Comparison of ENCODE assay signal across 10 mouse cellular contexts in the genomic region with DNA sequence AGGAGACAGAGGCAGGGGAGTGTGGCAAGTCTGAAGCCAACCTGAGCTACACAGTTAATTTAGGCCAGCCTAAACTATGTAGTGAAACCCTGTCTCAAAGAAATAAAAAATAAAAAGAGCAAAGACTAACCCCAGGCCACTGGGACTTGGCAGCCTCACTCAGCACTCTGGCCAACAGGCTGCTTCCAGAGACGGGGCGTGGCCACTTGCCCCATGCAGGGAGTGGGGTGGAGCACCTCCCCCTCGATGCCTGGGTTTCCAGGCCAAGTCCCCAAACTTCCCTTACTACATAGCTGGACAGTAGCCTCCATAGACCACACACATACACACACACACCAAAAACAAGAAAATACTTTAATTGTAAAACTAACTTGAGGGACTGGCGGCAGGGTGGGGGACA. TPM values are rescaled to one million over a fixed set of nuclear protein-coding genes. Genes with fewer than 3 reads are reported as not detected.
DNase-seq lines count a peak whose midpoint lies in the region; ATAC-seq lines count a peak whose summit lies in the region.
"Had no signal": no experiment of that assay in that cellular context is flagged by ENCODE, and none has a peak within 500 bp of the region (broad histone marks: within the 10 kb centered on the region; RNA-seq: fewer than 3 reads in every experiment).

No protein-coding gene starts in this region.

- no peak overlapping the region for H3K4me3 ChIP-seq in heart, embryonic 15.5 days

- H3K4me2 ChIP-seq in heart, embryonic 15.5 days, result no peak overlapping the region

- peak; percentile 39 to 40 for DNase-seq in cerebellum, postnatal 36 days
- DNase-seq in cerebellum, postnatal 14 days, result no peak
- peak; percentile 30 for DNase-seq in Muller cell, postnatal 12 days (ENCODE audit: inconsistent ontology term)
- DNase-seq in lung, adult 18-20 months, result peak; percentile 71 to 78
- no peak for DNase-seq in left cerebral cortex, postnatal 36 days (ENCODE audit: low spot score in 2 of 2)
- no peak for DNase-seq in right cerebral cortex, postnatal 36 days (ENCODE audit: low spot score in 2 of 2)

- no peak overlapping the region for H3K9ac ChIP-seq in heart, embryonic 15.5 days

- no peak; the same call in 1 of the 2 replicates for ATAC-seq in heart, embryonic 15.5 days (replicated peaks; ENCODE audit: insufficient number of reproducible peaks, insufficient read depth, low FRiP score, low read depth)
- no peak for ATAC-seq in inflammation-experienced regulatory T-cells, adult 6 months

- H3K27ac ChIP-seq in heart, embryonic 15.5 days, result 0 out of 2 replicates have a peak overlapping the region, but pooled peaks have one; percentile 10

- H3K27me3 ChIP-seq in heart, embryonic 15.5 days, result no peaks in the 10 kb centered on the region

- H3K36me3 ChIP-seq in heart, embryonic 15.5 days, result peaks cover 29% of the 10 kb centered on the region

- WGBS in heart, embryonic 15.5 days, result 39% methylated on average over 4 of the region's 4 CpGs

- peaks cover 17% of the 10 kb centered on the region for H3K4me1 ChIP-seq in heart, embryonic 15.5 days (replicated peaks)

- no peaks in the 10 kb centered on the region for H3K9me3 ChIP-seq in heart, embryonic 15.5 days (replicated peaks)

- intact Hi-C loops in left cerebral cortex, postnatal 36 days (cut with DNase I), result no loop called here

RNA-seq across cellular contexts. Expression of gene Nccrp1, which starts 11.4 kb away (rescaled TPM):
- polyA plus RNA-seq in heart, embryonic 15.5 days (2015; fragmentation: Nextera tagmentation; extraction: Ambion mirVana), result not detected in 2 replicates
- under 1 TPM; 0.27 to 0.52 TPM for total RNA-seq in left cerebral cortex, postnatal 36 days (2021)
- polyA plus RNA-seq in inflammation-experienced regulatory T-cells, adult 6 months (2017; shearing (Covaris generic)), result 1 to 10 TPM in 1 of 3 experiments, not detected in 2; 1.4 TPM

RNA-seq across cellular contexts. Expression of gene Sycn, which starts 17.8 kb away (rescaled TPM):
- polyA plus RNA-seq in heart, embryonic 15.5 days (2015; fragmentation: Nextera tagmentation; extraction: Ambion mirVana), result not detected in 2 replicates
- not detected for total RNA-seq in left cerebral cortex, postnatal 36 days (2021)
- polyA plus RNA-seq in inflammation-experienced regulatory T-cells, adult 6 months (2017; shearing (Covaris generic)), result not detected
- total RNA-seq: layer of hippocampus, postnatal 10 days; neutrophil, adult 5-6 weeks had no signal

RNA-seq across cellular contexts. Expression of gene Ifnl3, which starts 35.9 kb away (rescaled TPM):
- polyA plus RNA-seq in heart, embryonic 15.5 days (2015; fragmentation: Nextera tagmentation; extraction: Ambion mirVana), result not detected in 2 replicates
- total RNA-seq in left cerebral cortex, postnatal 36 days (2021), result not detected
- polyA plus RNA-seq in inflammation-experienced regulatory T-cells, adult 6 months (2017; shearing (Covaris generic)), result not detected
- total RNA-seq: layer of hippocampus, postnatal 10 days; neutrophil, adult 5-6 weeks had no signal

RNA-seq across cellular contexts. Expression of gene Samd4b, which starts 39.5 kb away (rescaled TPM):
- polyA plus RNA-seq in heart, embryonic 15.5 days (2015; fragmentation: Nextera tagmentation; extraction: Ambion mirVana), result 17.9 and 25.6 TPM in 2 replicates
- 10 to 100 TPM; 68.7 to 68.8 TPM for total RNA-seq in left cerebral cortex, postnatal 36 days (2021)
- polyA plus RNA-seq in inflammation-experienced regulatory T-cells, adult 6 months (2017; shearing (Covaris generic)), result 1 to 10 TPM; 6.4 to 9.8 (median 8.2) TPM

RNA-seq across cellular contexts. Expression of gene Pak4, which starts 39.5 kb away (rescaled TPM):
- polyA plus RNA-seq in heart, embryonic 15.5 days (2015; fragmentation: Nextera tagmentation; extraction: Ambion mirVana), result 23.3 and 32.3 TPM in 2 replicates
- total RNA-seq in left cerebral cortex, postnatal 36 days (2021), result 10 to 100 TPM in 1 of 2 experiments, 1 to 10 TPM in 1; 9.0 to 10.4 TPM
- 1 to 10 TPM; 2.1 to 3.7 (median 2.6) TPM for polyA plus RNA-seq in inflammation-experienced regulatory T-cells, adult 6 months (2017; shearing (Covaris generic))

Comparison
In these comparisons a context has a peak if more than half of its experiments do, and no peak if none do; other contexts are left out.
1. DNase-seq: peak in cerebellum, postnatal 36 days (2 of 2), Muller cell, postnatal 12 days (single experiment) and lung, adult 18-20 months (2 of 2); none in cerebellum, postnatal 14 days (0 of 2), left cerebral cortex, postnatal 36 days (0 of 2) and right cerebral cortex, postnatal 36 days (0 of 2).